Mouse (Mus musculus) olfactory bulb, adult 2 months (tissue): ENCODE measurements around the gene Hspb1.
A peak's percentile ranks its signal among the peaks of the same experiment; 100 is the strongest.

Source experiments
- CTCF ChIP-seq: fragments of 200-500 bp; IDR thresholded peaks from 2 replicates; pipeline ENCODE4 v1.5.1; 2012; ENCODE audit warnings: low read depth, mild to moderate bottlenecking, low read length, moderate library complexity; ENCODE audit not compliant: insufficient read depth
- POLR2A ChIP-seq: fragments of 200-500 bp; IDR thresholded peaks from 2 replicates; pipeline ENCODE4 v1.6.1; 2012; ENCODE audit warnings: mild to moderate bottlenecking, low read depth, low read length, moderate library complexity; ENCODE audit not compliant: insufficient read depth

DNA sequence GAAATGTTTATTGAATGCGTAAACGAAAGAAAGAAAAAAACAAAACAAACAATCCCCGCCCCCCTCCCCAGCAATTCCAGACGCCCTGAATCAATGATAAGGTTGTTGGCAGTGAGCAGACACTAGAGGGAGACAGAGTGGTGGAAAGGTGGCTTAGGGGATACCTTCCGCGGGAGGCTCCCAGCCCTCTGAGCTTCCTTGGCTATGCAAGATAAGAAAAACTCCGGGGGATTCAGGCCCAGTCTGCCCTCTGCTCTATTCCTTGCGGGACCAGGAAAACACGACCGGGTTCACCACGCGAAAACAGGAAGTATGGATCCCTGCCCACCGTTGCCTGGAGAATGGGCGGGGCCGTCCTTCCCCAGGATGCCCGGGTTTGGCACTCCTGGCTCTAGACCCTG, 9.9 kb upstream of the Hspb1 start:
- peak; percentile 40; the same call in 1 of the 2 replicates for TF ChIP-seq CTCF
- no peak for TF ChIP-seq POLR2A
